Comparison of ENCODE assay signal across 17 mouse cellular contexts in the genomic region with DNA sequence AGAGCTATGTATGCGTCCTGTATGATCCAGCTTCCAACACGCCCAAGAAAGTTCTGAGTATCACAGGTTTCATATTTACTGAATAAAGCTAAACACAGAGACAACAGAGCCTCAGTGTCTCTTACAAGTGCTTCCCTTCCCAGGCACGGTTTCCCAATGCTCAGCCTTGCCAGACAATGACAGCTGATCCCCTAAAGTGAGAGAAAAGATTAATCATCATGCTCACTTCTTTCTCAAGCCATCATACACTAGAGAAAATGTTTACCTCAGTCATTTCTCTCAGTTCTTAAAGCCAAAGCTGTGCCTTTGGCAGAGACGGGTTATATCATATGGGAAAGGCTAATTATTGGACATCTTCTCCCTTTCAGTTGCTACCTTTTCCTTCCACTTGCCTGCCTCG.
"Had no signal": no experiment of that assay in that cellular context is flagged by ENCODE, and none has a peak within 500 bp of the region (broad histone marks: within the 10 kb centered on the region; RNA-seq: fewer than 3 reads in every experiment).

No protein-coding gene starts in this region.

- H3K27ac ChIP-seq: lung, embryonic 15.5 days; macrophage; midbrain, embryonic 13.5 days; midbrain, embryonic 15.5 days; neural tube, embryonic 12.5 days; stomach, embryonic 15.5 days; stomach, postnatal 0 days had no signal

- DNase-seq: lung, adult 2 months; lung, postnatal 14 days; lung, postnatal 36 days; right cerebral cortex, postnatal 14 days; thymus, adult 2 months; thymus, postnatal 25 days; thymus, postnatal 4 days had no signal

- H3K27me3 ChIP-seq: lung, embryonic 15.5 days; midbrain, embryonic 13.5 days; midbrain, embryonic 15.5 days; neural tube, embryonic 12.5 days; stomach, embryonic 15.5 days had no signal

- ATAC-seq: lung, postnatal 0 days; midbrain, embryonic 13.5 days; midbrain, embryonic 15.5 days had no signal

- H3K9ac ChIP-seq: lung, embryonic 15.5 days; midbrain, embryonic 13.5 days; midbrain, embryonic 15.5 days; neural tube, embryonic 12.5 days; stomach, embryonic 15.5 days had no signal

- H3K36me3 ChIP-seq: lung, embryonic 15.5 days; midbrain, embryonic 13.5 days; midbrain, embryonic 15.5 days; neural tube, embryonic 12.5 days; stomach, embryonic 15.5 days had no signal

- H3K4me1 ChIP-seq: lung, embryonic 15.5 days; midbrain, embryonic 13.5 days; midbrain, embryonic 15.5 days; neural tube, embryonic 12.5 days; stomach, embryonic 15.5 days had no signal

- H3K4me2 ChIP-seq: lung, embryonic 15.5 days; midbrain, embryonic 11.5 days; midbrain, embryonic 13.5 days; midbrain, embryonic 15.5 days; neural tube, embryonic 12.5 days; stomach, embryonic 15.5 days had no signal

- H3K9me3 ChIP-seq: lung, embryonic 15.5 days; megakaryocyte, embryonic 14.5 days; midbrain, embryonic 13.5 days; midbrain, embryonic 15.5 days; neural tube, embryonic 12.5 days; stomach, embryonic 15.5 days had no signal

- H3K4me3 ChIP-seq: lung, embryonic 15.5 days; megakaryocyte, embryonic 14.5 days; midbrain, embryonic 13.5 days; midbrain, embryonic 15.5 days; neural tube, embryonic 12.5 days; stomach, embryonic 15.5 days had no signal
